Mouse (Mus musculus) heart, embryonic 11.5 days (tissue): ENCODE data around the gene Tmem209. TPM values are rescaled to one million over a fixed set of nuclear protein-coding genes. Genes with fewer than 3 reads are reported as not detected.

ENCODE experiments used
- ATAC-seq: fragments of 200-750 bp; cut with Nextera tagmentation; replicated peaks from 2 replicates; pipeline ENCODE4 v1.8.0; 2017; ENCODE audit warnings: moderate library complexity; ENCODE audit not compliant: insufficient number of reproducible peaks, low FRiP score, low TSS enrichment
- H3K27ac ChIP-seq: fragments of 300-500 bp; sonication (generic); 2 replicates; pipeline ENCODE4 v1.5.1; 2014; ENCODE audit warnings: mild to moderate bottlenecking, low read depth, low read length
- H3K27me3 ChIP-seq: fragments of 300-500 bp; sonication (generic); 2 replicates; pipeline ENCODE4 v1.6.1; 2014; ENCODE audit warnings: mild to moderate bottlenecking, low read length, mixed read lengths; ENCODE audit not compliant: control insufficient read depth, insufficient read depth
- H3K36me3 ChIP-seq: fragments of 300-500 bp; sonication (generic); 2 replicates; pipeline ENCODE4 v1.6.1; 2014; ENCODE audit warnings: mild to moderate bottlenecking, low read length, moderate library complexity, mixed read lengths; ENCODE audit not compliant: control insufficient read depth, insufficient read depth
- H3K4me1 ChIP-seq: fragments of 300-500 bp; sonication (generic); 2 replicates; pipeline ENCODE4 v1.6.1; 2014; ENCODE audit warnings: low read length; ENCODE audit not compliant: control insufficient read depth, insufficient read depth
- H3K4me2 ChIP-seq: fragments of 300-500 bp; sonication (generic); 2 replicates; pipeline ENCODE4 v1.6.1; 2014; ENCODE audit warnings: mild to moderate bottlenecking, moderate library complexity
- H3K4me3 ChIP-seq: fragments of 300-500 bp; sonication (generic); 2 replicates; pipeline ENCODE4 v1.5.1; 2014; ENCODE audit warnings: low read depth, low read length
- H3K9ac ChIP-seq: fragments of 300-500 bp; sonication (generic); 2 replicates; pipeline ENCODE4 v1.6.1; 2014; ENCODE audit warnings: mild to moderate bottlenecking, low read depth, low read length, moderate library complexity
- H3K9me3 ChIP-seq: fragments of 300-500 bp; sonication (generic); replicated peaks from 2 replicates; pipeline ENCODE4 v1.6.1; 2016; ENCODE audit warnings: low read length; ENCODE audit not compliant: control insufficient read depth
- WGBS: fragments of 180-500 bp; shearing (Covaris S2); extraction: QIAGEN DNeasy Blood & Tissue Kit; methylation state at CpG from one replicate; pipeline ENCODE4 v1.1.7; 2014; ENCODE audit not compliant: insufficient replicate concordance; 5-methylcytosine and 5-hydroxymethylcytosine counted together
- polyA plus RNA-seq: library from polyadenylated mRNA; unstranded; fragments of >200 nt; fragmentation: Nextera tagmentation; extraction: Ambion mirVana; gene quantifications from 2 replicates; pipeline ENCODE4 v1.2.1, GENCODE M21; 2014

Tmem209 gene
- polyA plus RNA-seq, 1 experiment from 2014 or later: 29.3 TPM

DNA sequence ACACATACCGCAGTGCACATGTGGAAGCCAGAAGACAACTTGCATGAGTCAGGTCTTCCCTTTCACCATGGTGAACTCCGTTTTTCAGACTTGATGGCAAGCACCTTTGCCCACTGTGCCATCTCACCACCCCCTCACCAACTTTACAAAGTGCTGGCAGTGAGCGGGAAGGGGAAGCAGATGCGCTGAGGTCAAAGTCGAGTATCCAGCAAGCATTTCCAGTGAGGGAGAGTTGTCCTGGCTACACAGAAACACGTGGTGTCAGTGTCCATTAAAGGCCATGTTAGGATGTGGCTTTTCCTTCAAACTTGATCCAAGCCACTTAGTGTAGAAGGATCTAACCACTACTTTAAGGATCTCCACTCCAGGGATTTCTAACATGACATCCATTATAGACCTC is 31.8 kb downstream of the Tmem209 start:
- H3K4me2 ChIP-seq: no peak overlapping the region
- H3K4me1 ChIP-seq: 0 out of 2 replicates have a peak, but pooled peaks cover 2% of the 10 kb centered on the region
- no peaks in the 10 kb centered on the region for H3K27me3 ChIP-seq
- 89% methylated on average over 6 of the region's 6 CpGs for WGBS
- H3K9ac ChIP-seq: no peak overlapping the region
- H3K27ac ChIP-seq: no peak overlapping the region
- H3K9me3 ChIP-seq: no peaks in the 10 kb centered on the region
- peaks cover 8% of the 10 kb centered on the region for H3K36me3 ChIP-seq
- no peak overlapping the region for H3K4me3 ChIP-seq
- no peak for ATAC-seq

DNA sequence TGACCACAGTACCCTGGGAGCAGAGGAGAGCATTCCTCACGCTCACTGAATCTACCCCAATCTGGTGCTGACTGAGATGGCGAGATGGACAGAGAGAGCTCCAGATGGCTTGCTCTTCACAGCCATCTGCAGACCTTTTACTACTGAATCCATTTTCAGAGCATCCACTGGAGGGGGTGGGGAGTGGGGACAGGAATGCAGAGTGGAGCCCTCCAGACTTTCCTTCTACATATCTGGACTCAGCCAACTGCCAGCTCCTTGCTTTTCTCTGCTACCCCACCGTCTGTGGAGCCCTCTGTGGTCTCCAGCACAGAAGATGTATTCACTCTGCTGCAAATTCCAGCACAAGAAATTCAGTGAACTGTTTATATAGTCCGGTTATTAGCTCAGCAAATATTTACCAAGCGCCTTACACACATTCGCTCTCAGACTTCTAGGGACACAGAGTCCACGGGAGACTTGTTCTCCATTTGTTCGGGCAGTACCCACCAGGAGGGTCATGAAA is 32.3 kb downstream of the Tmem209 start:
- Histone ChIP-seq H3K27ac (no peak overlapping the region), H3K36me3 (peaks cover 3% of the 10 kb centered on the region), H3K27me3 (no peaks in the 10 kb centered on the region), H3K9me3 (no peaks in the 10 kb centered on the region), H3K4me2 (no peak overlapping the region), H3K4me1 (0 out of 2 replicates have a peak, but pooled peaks cover 2% of the 10 kb centered on the region), H3K4me3 (no peak overlapping the region), H3K9ac (no peak overlapping the region)
- no peak for ATAC-seq
- WGBS: 82% methylated on average over 8 of the region's 8 CpGs

DNA sequence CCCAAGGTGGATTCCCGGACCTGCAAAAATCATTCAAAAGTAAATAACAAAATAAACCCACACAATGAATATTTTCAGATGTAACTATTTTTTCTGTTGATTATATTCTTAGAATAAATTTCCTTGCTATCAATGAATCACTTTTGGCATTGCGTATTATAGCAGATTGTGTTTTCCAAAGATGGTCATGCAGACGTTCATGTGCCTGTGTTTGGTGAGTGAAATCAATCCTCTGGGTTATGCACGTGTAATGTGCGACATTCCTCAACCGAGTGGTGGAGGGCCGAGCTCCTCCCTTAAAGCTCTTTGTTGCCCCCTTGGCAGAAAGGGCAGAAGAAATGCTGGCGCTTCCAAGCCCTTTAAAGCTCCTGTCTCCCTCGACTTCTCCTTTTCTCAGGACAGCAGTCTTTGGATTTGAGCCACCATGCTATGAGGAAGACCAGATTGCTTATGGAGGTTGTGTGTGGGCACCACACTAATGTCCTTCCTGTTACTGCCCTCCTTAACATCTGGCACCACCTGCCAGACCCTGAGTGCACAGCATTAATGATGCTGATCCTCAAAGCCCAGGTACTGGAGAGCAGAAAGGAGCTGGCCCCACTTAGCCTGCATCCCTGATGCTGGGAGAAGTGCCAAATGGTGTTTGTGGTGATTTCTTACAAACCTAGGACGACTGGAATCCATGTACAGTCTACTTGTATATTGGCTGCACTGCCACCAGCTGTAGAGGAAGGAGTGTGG is 33.4 kb downstream of the Tmem209 start:
- Histone ChIP-seq H3K4me2 (no peak overlapping the region), H3K36me3 (peaks cover 3% of the 10 kb centered on the region), H3K9ac (no peak overlapping the region), H3K4me3 (no peak overlapping the region), H3K9me3 (no peaks in the 10 kb centered on the region), H3K4me1 (0 out of 2 replicates have a peak, but pooled peaks cover 2% of the 10 kb centered on the region), H3K27me3 (no peaks in the 10 kb centered on the region), H3K27ac (no peak overlapping the region)
- no peak for ATAC-seq
- 68% methylated on average over 10 of the region's 10 CpGs for WGBS

DNA sequence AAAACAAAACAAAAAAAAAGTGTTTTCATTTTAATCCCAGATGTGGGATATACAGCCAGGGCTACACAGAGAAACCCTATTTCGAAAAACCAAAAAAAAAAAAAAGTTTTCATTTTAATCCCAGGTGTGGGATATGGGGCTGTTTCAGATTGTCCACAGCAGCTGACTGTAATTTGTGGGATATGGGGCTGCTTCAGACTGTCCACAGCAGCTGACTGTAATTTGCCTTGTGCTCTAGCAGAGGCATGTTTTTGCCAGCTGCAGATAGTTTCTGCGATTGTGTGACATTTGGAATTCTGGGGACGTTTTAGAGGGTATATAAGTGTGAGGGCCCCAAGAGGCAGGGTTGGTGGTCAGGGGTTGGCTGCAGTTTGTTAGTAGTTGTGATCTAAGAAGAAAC is 37.9 kb downstream of the Tmem209 start:
- Histone ChIP-seq H3K36me3 (no peaks in the 10 kb centered on the region), H3K9me3 (no peaks in the 10 kb centered on the region), H3K4me3 (no peak overlapping the region), H3K9ac (no peak overlapping the region), H3K27ac (no peak overlapping the region), H3K27me3 (no peaks in the 10 kb centered on the region), H3K4me1 (peaks cover 8% of the 10 kb centered on the region; the same call in 1 of the 2 replicates), H3K4me2 (no peak overlapping the region)
- no peak for ATAC-seq
- 72% methylated on average over 3 of the region's 3 CpGs for WGBS

DNA sequence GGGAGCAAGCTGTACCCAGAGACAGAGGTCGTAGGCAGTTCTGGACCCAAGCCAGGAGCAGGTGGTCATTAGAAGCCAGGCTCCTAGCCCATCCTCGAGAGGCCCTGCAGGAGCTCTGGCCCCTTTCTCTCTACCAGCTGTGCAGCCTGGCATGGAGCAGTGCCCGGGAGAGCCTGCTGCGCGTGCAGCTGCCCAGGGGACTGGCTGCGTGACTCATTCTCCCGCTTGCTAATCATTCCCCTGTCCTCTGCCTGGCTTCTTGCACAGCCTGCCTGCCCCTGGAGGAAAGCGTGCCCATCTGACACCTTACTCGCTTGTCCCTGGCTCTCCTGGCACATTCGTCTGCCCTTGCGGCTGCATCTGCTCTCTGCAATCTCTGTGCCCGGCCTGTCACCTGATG is 40.2 kb downstream of the Tmem209 start:
- no peaks in the 10 kb centered on the region for H3K9me3 ChIP-seq
- ATAC-seq: 0 out of 2 replicates have a peak, but pooled peaks have one; percentile 14
- no peak overlapping the region for H3K4me2 ChIP-seq
- H3K9ac ChIP-seq: no peak overlapping the region
- WGBS: 85% methylated on average over 12 of the region's 12 CpGs
- H3K4me1 ChIP-seq: peaks cover 8% of the 10 kb centered on the region; the same call in 1 of the 2 replicates
- H3K27ac ChIP-seq: no peak overlapping the region
- no peak overlapping the region for H3K4me3 ChIP-seq
- H3K36me3 ChIP-seq: no peaks in the 10 kb centered on the region
- H3K27me3 ChIP-seq: no peaks in the 10 kb centered on the region

DNA sequence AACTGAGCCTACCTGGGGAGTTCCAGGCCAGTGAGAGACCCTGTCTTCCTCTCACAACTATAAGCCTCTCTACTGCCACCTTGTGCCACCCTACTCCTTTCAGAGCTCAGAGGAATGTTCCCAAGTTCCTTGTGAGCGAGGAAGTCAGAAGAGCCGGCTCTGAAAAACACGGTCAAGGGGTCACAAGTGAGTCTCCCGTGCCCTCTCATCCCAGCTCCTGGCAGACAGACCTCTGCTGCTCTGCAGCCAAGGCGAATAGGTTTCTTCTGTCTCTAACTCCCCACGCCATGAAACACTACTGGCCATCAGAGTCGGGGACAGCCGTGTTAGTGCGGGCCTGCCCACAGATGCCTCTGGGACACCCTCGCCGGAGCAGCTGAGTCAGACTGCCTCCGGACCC is 40.9 kb downstream of the Tmem209 start:
- H3K27ac ChIP-seq: no peak overlapping the region
- H3K9me3 ChIP-seq: no peaks in the 10 kb centered on the region
- H3K36me3 ChIP-seq: no peaks in the 10 kb centered on the region
- H3K4me2 ChIP-seq: peak overlapping the region; percentile 32; the same call in 1 of the 2 replicates
- H3K4me3 ChIP-seq: no peak overlapping the region
- no peak overlapping the region for H3K9ac ChIP-seq
- H3K4me1 ChIP-seq: peaks cover 9% of the 10 kb centered on the region
- no peaks in the 10 kb centered on the region for H3K27me3 ChIP-seq
- WGBS: 47% methylated on average over 12 of the region's 12 CpGs
- no peak for ATAC-seq

DNA sequence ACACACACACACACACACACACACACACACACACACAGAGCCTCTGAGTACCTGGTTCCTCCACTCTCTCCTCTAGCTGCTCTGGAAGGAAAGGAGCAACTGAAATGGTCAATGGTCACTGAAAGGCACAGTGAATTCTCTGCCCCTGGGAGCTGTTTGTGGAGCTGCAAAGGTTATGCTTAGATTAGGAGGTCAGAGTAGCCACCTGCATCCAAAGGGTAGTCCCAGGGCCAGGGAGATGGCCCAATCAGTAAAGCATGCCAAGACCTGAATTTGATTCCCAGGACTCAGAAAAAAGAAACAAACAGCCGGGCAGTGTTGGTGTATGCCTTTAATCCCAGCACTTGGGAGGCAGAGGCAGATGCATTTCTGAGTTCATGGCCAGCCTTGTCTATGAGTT is 41.5 kb downstream of the Tmem209 start:
- no peaks in the 10 kb centered on the region for H3K9me3 ChIP-seq
- 83% methylated on average over 1 of the region's 1 CpGs for WGBS
- no peak overlapping the region for H3K4me3 ChIP-seq
- peaks cover 15% of the 10 kb centered on the region for H3K4me1 ChIP-seq
- H3K27me3 ChIP-seq: no peaks in the 10 kb centered on the region
- H3K27ac ChIP-seq: no peak overlapping the region
- no peak for ATAC-seq
- no peak overlapping the region for H3K4me2 ChIP-seq
- no peaks in the 10 kb centered on the region for H3K36me3 ChIP-seq
- no peak overlapping the region; the same call in 1 of the 2 replicates for H3K9ac ChIP-seq

DNA sequence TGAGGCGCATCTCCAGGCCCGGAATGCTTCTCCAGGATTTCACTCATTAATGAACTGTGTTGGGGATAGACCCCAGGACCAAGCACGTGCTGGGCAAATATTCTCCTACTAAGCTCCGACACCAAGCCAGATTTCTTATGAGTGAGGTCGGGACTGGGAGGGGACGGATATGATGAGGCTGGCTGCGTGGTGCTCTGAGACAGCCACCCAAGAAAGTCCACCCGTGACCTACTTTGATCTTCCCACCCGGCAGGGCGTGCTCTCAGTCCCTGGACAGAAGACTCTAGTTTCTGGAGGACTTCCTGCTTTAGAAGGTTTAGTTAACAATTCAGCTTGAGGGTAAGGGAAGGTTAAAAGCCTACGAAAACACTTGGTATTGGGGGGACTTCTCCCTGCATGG is 44.0 kb downstream of the Tmem209 start:
- H3K4me3 ChIP-seq: no peak overlapping the region
- H3K27ac ChIP-seq: no peak overlapping the region
- H3K9ac ChIP-seq: no peak overlapping the region
- 84% methylated on average over 11 of the region's 11 CpGs for WGBS
- H3K27me3 ChIP-seq: no peaks in the 10 kb centered on the region
- no peaks in the 10 kb centered on the region for H3K36me3 ChIP-seq
- H3K9me3 ChIP-seq: no peaks in the 10 kb centered on the region
- no peak for ATAC-seq
- H3K4me2 ChIP-seq: no peak overlapping the region
- peaks cover 36% of the 10 kb centered on the region for H3K4me1 ChIP-seq

DNA sequence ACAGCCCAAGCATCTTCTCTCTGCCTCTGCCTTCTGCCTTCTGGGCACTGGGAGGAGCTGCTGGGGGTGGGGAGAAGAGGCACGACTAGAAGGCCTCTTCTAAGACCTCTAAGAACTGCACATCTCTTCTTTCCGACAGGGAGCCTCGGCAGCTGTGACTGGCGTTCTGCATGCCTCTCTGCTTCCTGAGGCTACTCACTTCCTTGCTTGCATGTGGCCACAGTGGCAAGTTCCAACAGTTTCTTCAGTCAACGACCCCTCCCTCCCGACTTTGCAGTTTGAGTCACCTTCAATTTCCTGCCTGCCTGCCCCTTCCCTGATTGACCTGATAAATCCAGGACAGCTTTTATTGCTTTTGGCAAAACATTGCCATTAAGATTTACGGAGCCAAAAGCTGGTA is 46.8 kb downstream of the Tmem209 start:
- H3K4me2 ChIP-seq: peak overlapping the region; percentile 11; the same call in 1 of the 2 replicates
- peaks cover 43% of the 10 kb centered on the region for H3K4me1 ChIP-seq
- H3K27ac ChIP-seq: no peak overlapping the region
- H3K4me3 ChIP-seq: no peak overlapping the region
- no peak for ATAC-seq
- H3K27me3 ChIP-seq: no peaks in the 10 kb centered on the region
- peak overlapping the region; percentile 24; the same call in 1 of the 2 replicates for H3K9ac ChIP-seq
- no peaks in the 10 kb centered on the region for H3K9me3 ChIP-seq
- no peaks in the 10 kb centered on the region for H3K36me3 ChIP-seq
- 12% methylated on average over 7 of the region's 7 CpGs for WGBS
